7 mouse cellular contexts compared by ENCODE assay signal in the genomic region with DNA sequence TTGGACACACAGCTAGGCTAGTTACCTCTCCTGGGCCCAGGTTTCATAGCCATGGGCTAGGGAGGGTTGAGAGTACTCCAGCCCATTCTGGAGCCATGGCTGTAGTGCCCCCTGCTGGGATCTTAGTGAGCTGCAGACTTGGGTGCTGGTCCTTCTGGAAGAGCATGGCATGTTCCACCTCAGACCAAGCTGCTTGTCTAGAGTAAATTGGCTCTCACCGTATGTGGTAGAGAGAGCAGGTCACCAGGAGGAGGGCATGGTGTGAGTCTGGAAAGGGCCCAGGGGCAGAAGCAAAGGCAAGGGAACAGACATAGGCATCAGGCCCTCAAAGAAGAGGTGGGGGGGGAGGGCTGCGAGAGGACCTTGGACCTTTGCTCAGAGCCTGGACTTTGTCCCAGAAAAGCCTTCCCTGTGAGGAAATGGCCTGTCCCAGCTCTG. TPM values are rescaled to one million over a fixed set of nuclear protein-coding genes. Genes with fewer than 3 reads are reported as not detected.
A peak's percentile ranks its signal among the peaks of the same experiment; 100 is the strongest.
DNase-seq lines count a peak whose midpoint lies in the region; ATAC-seq and TF ChIP-seq lines count a peak whose summit lies in the region.

No protein-coding gene starts in this region.

- peaks cover 98% of the 10 kb centered on the region for H3K36me3 ChIP-seq in midbrain, embryonic 10.5 days
- peaks cover 95% of the 10 kb centered on the region for H3K36me3 ChIP-seq in midbrain, embryonic 13.5 days
- H3K36me3 ChIP-seq in liver, postnatal 0 days (replicated peaks; ENCODE audit: insufficient read depth, low read length): peaks cover 56% of the 10 kb centered on the region

- peak; percentile 58 for TF ChIP-seq CTCF in brain, embryonic 14.5 days (IDR thresholded peaks at IDR 0.05; ENCODE audit: borderline replicate concordance, extremely low read depth, insufficient read depth, insufficient read length)
- peak; percentile 72 for TF ChIP-seq CTCF in liver, postnatal 0 days (IDR thresholded peaks at IDR 0.05; ENCODE audit: low read depth)

- H3K4me1 ChIP-seq in midbrain, embryonic 10.5 days: no peaks in the 10 kb centered on the region
- H3K4me1 ChIP-seq in midbrain, embryonic 13.5 days (replicated peaks): no peaks in the 10 kb centered on the region
- no peaks in the 10 kb centered on the region for H3K4me1 ChIP-seq in liver, postnatal 0 days (ENCODE audit: insufficient read depth)

- TF ChIP-seq POLR2A in brain, embryonic 14.5 days (IDR thresholded peaks at IDR 0.05; ENCODE audit: borderline replicate concordance, extremely low read depth, insufficient read depth, insufficient read length, poor library complexity, severe bottlenecking): no peak

- peak; percentile 24 for DNase-seq in midbrain, embryonic 10.5 days (ENCODE audit: low spot score)
- peak; percentile 73 for DNase-seq in NIH3T3 (ENCODE audit: low read depth)
- peak; percentile 23 for DNase-seq in brain, embryonic 14.5 days (ENCODE audit: low read depth)
- DNase-seq in liver, postnatal 0 days: peak; percentile 58
- peak; percentile 21 for DNase-seq in thymus, postnatal 0 days (ENCODE audit: low spot score)

- TF ChIP-seq EP300 in liver, postnatal 0 days (IDR thresholded peaks at IDR 0.05; ENCODE audit: low read depth): no peak

- ATAC-seq in midbrain, embryonic 13.5 days: no peak
- ATAC-seq in granulocyte monocyte progenitor cell, adult 5-6 weeks (replicated peaks; ENCODE audit: poor library complexity, severe bottlenecking): peak; percentile 73; the same call in 1 of the 2 replicates
- no peak; the same call in 1 of the 2 replicates for ATAC-seq in liver, postnatal 0 days

- H3K27ac ChIP-seq in midbrain, embryonic 10.5 days (replicated peaks): no peak overlapping the region
- H3K27ac ChIP-seq in midbrain, embryonic 13.5 days: no peak overlapping the region
- no peak overlapping the region for H3K27ac ChIP-seq in liver, postnatal 0 days (ENCODE audit: low read depth)

- H3K27me3 ChIP-seq in midbrain, embryonic 10.5 days (ENCODE audit: low read depth, poor library complexity, severe bottlenecking): no peaks in the 10 kb centered on the region
- H3K27me3 ChIP-seq in midbrain, embryonic 13.5 days: no peaks in the 10 kb centered on the region
- no peaks in the 10 kb centered on the region for H3K27me3 ChIP-seq in liver, postnatal 0 days (ENCODE audit: insufficient read depth, low read length)

- H3K4me2 ChIP-seq in midbrain, embryonic 13.5 days (replicated peaks): no peak overlapping the region
- H3K4me2 ChIP-seq in liver, postnatal 0 days (ENCODE audit: low read depth, low read length): no peak overlapping the region

- WGBS in midbrain, embryonic 10.5 days: 94% methylated on average over 2 of the region's 2 CpGs
- 96% methylated on average over 2 of the region's 2 CpGs for WGBS in midbrain, embryonic 13.5 days
- 76% methylated on average over 2 of the region's 2 CpGs for WGBS in liver, postnatal 0 days (ENCODE audit: insufficient replicate concordance)

- H3K4me3 ChIP-seq in midbrain, embryonic 10.5 days: no peak overlapping the region
- no peak overlapping the region for H3K4me3 ChIP-seq in midbrain, embryonic 13.5 days (replicated peaks)
- no peak overlapping the region for H3K4me3 ChIP-seq in liver, postnatal 0 days (ENCODE audit: low read depth, low read length)

- H3K9me3 ChIP-seq in midbrain, embryonic 10.5 days (replicated peaks): no peaks in the 10 kb centered on the region
- no peaks in the 10 kb centered on the region for H3K9me3 ChIP-seq in midbrain, embryonic 13.5 days
- no peaks in the 10 kb centered on the region for H3K9me3 ChIP-seq in liver, postnatal 0 days (ENCODE audit: low read length)

- no peak overlapping the region for H3K9ac ChIP-seq in midbrain, embryonic 13.5 days (replicated peaks)
- H3K9ac ChIP-seq in liver, postnatal 0 days (replicated peaks): no peak overlapping the region

RNA-seq across cellular contexts. Expression of a gene that starts 3.2 kb away (rescaled TPM):
- 0.04 and 0.05 TPM in 2 replicates for polyA plus RNA-seq in midbrain, embryonic 10.5 days (2016; fragmentation: Nextera tagmentation; extraction: Ambion mirVana)
- 0.04 and 0.08 TPM in 2 replicates for polyA plus RNA-seq in midbrain, embryonic 13.5 days (2015; fragmentation: Nextera tagmentation; extraction: Ambion mirVana)
- 0.16 and 0.19 TPM in 2 replicates for polyA plus RNA-seq in brain, embryonic 14.5 days (2012; rRNA removed)
- total RNA-seq in granulocyte monocyte progenitor cell, adult 5-6 weeks (2014; fragmentation: Nextera tagmentation): not detected in 2 replicates
- 0.30 TPM in 1 of 2 replicates, not detected in the other for total RNA-seq in granulocyte monocyte progenitor cell, adult 5-6 weeks (2017)
- 0.06 and 0.09 TPM in 2 replicates for polyA plus RNA-seq in liver, postnatal 0 days (2015; fragmentation: Nextera tagmentation; extraction: Ambion mirVana)
- polyA plus RNA-seq in thymus, postnatal 0 days (2015; fragmentation: Nextera tagmentation; extraction: Ambion mirVana): 0.13 and 0.14 TPM in 2 replicates

RNA-seq across cellular contexts. Expression of a gene that starts 11.6 kb away (rescaled TPM):
- 129 and 131 TPM in 2 replicates for polyA plus RNA-seq in midbrain, embryonic 10.5 days (2016; fragmentation: Nextera tagmentation; extraction: Ambion mirVana)
- polyA plus RNA-seq in midbrain, embryonic 13.5 days (2015; fragmentation: Nextera tagmentation; extraction: Ambion mirVana): 91.5 and 95.5 TPM in 2 replicates
- polyA plus RNA-seq in brain, embryonic 14.5 days (2012; rRNA removed): 80.5 and 82.6 TPM in 2 replicates
- 49.1 and 60.9 TPM in 2 replicates for total RNA-seq in granulocyte monocyte progenitor cell, adult 5-6 weeks (2014; fragmentation: Nextera tagmentation)
- 73.4 and 76.4 TPM in 2 replicates for total RNA-seq in granulocyte monocyte progenitor cell, adult 5-6 weeks (2017)
- 25.1 and 25.9 TPM in 2 replicates for polyA plus RNA-seq in liver, postnatal 0 days (2015; fragmentation: Nextera tagmentation; extraction: Ambion mirVana)
- polyA plus RNA-seq in thymus, postnatal 0 days (2015; fragmentation: Nextera tagmentation; extraction: Ambion mirVana): 71.2 and 74.1 TPM in 2 replicates

RNA-seq across cellular contexts. Expression of a gene that starts 47.7 kb away (rescaled TPM):
- 51.8 and 52.1 TPM in 2 replicates for polyA plus RNA-seq in midbrain, embryonic 10.5 days (2016; fragmentation: Nextera tagmentation; extraction: Ambion mirVana)
- polyA plus RNA-seq in midbrain, embryonic 13.5 days (2015; fragmentation: Nextera tagmentation; extraction: Ambion mirVana): 39.4 and 42.9 TPM in 2 replicates
- 32.8 and 34.3 TPM in 2 replicates for polyA plus RNA-seq in brain, embryonic 14.5 days (2012; rRNA removed)
- 26.8 and 31.7 TPM in 2 replicates for total RNA-seq in granulocyte monocyte progenitor cell, adult 5-6 weeks (2014; fragmentation: Nextera tagmentation)
- total RNA-seq in granulocyte monocyte progenitor cell, adult 5-6 weeks (2017): 49.5 and 52.1 TPM in 2 replicates
- polyA plus RNA-seq in liver, postnatal 0 days (2015; fragmentation: Nextera tagmentation; extraction: Ambion mirVana): 20.9 and 22.6 TPM in 2 replicates
- 50.6 and 53.5 TPM in 2 replicates for polyA plus RNA-seq in thymus, postnatal 0 days (2015; fragmentation: Nextera tagmentation; extraction: Ambion mirVana)

RNA-seq across cellular contexts. Expression of a gene that starts 49.0 kb away (rescaled TPM):
- 31.7 and 32.5 TPM in 2 replicates for polyA plus RNA-seq in midbrain, embryonic 10.5 days (2016; fragmentation: Nextera tagmentation; extraction: Ambion mirVana)
- polyA plus RNA-seq in midbrain, embryonic 13.5 days (2015; fragmentation: Nextera tagmentation; extraction: Ambion mirVana): 20.4 and 23.3 TPM in 2 replicates
- 17.6 and 20.0 TPM in 2 replicates for polyA plus RNA-seq in brain, embryonic 14.5 days (2012; rRNA removed)
- 22.3 and 25.4 TPM in 2 replicates for total RNA-seq in granulocyte monocyte progenitor cell, adult 5-6 weeks (2014; fragmentation: Nextera tagmentation)
- 28.5 and 29.5 TPM in 2 replicates for total RNA-seq in granulocyte monocyte progenitor cell, adult 5-6 weeks (2017)
- polyA plus RNA-seq in liver, postnatal 0 days (2015; fragmentation: Nextera tagmentation; extraction: Ambion mirVana): 5.1 and 5.6 TPM in 2 replicates
- polyA plus RNA-seq in thymus, postnatal 0 days (2015; fragmentation: Nextera tagmentation; extraction: Ambion mirVana): 15.0 and 16.3 TPM in 2 replicates

Comparison
In these comparisons a context has a peak if more than half of its experiments do, and no peak if none do; other contexts are left out.
1. DNase-seq: peak in every context shown above with its lines; median percentile 73 in NIH3T3; 58 in liver, postnatal 0 days; 24 in midbrain, embryonic 10.5 days; 23 in brain, embryonic 14.5 days; 21 in thymus, postnatal 0 days.